Mouse (Mus musculus): ENCODE measurements around the gene Nthl1. TPM values are rescaled to one million over a fixed set of nuclear protein-coding genes. Genes with fewer than 3 reads are reported as not detected.
A peak's percentile ranks its signal among the peaks of the same experiment; 100 is the strongest.

The Nthl1 gene
- polyA plus RNA-seq, 1 experiment, result 4.1 TPM

GRCm38 (mm10) chr17:24617561-24618194 lies 14.8 kb upstream of the Nthl1 start:
- TF ChIP-seq CTCF (IDR thresholded peaks at IDR 0.05; ENCODE audit: low read depth, low read length) (no peak), POLR2A (IDR thresholded peaks at IDR 0.05; ENCODE audit: borderline replicate concordance, low read depth, low read length) (no peak)
- Histone ChIP-seq H3K4me1 (ENCODE audit: control insufficient read depth, insufficient read depth, low read length) (peaks cover 5% of the 10 kb centered on the region; the same call in 1 of the 2 replicates), H3K4me3 (ENCODE audit: insufficient read depth, low read length) (no peak overlapping the region), H3K27ac (ENCODE audit: insufficient read depth, low read depth, low read length) (no peak overlapping the region)

DNA sequence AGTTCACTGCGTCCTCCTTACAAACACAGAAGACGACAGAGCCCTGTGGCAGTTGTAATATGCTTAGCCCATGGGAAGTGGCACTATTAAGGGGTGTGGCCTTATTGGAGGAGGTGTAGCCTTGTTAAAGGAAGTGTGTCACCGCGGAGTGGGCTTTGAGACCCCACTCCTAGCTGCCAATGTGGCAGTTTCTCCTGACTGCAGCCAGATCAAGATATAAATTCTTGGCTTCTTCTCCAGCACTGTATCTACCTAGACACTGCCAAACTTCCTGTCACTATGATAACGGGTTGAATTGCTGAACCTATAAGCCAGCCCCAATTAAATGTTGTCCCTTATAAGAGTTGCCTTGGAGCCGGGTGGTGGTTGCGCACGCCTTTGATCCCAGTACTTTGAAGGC lies 7.0 kb upstream of the Nthl1 start:
- no peak for TF ChIP-seq CTCF (IDR thresholded peaks at IDR 0.05; ENCODE audit: low read depth, low read length)
- no peak for TF ChIP-seq POLR2A (IDR thresholded peaks at IDR 0.05; ENCODE audit: borderline replicate concordance, low read depth, low read length)
- no peaks in the 10 kb centered on the region for H3K4me1 ChIP-seq (ENCODE audit: control insufficient read depth, insufficient read depth, low read length)
- no peak overlapping the region for H3K4me3 ChIP-seq (ENCODE audit: insufficient read depth, low read length)
- H3K27ac ChIP-seq (ENCODE audit: insufficient read depth, low read depth, low read length), result no peak overlapping the region

GRCm38 (mm10) chr17:24628646-24629045 lies 3.8 kb upstream of the Nthl1 start:
- H3K27ac ChIP-seq (ENCODE audit: insufficient read depth, low read depth, low read length), result no peak overlapping the region
- H3K4me1 ChIP-seq (ENCODE audit: control insufficient read depth, insufficient read depth, low read length), result peaks cover 11% of the 10 kb centered on the region
- no peak overlapping the region for H3K4me3 ChIP-seq (ENCODE audit: insufficient read depth, low read length)
- no peak for TF ChIP-seq POLR2A (IDR thresholded peaks at IDR 0.05; ENCODE audit: borderline replicate concordance, low read depth, low read length)
- peak; percentile 80 for TF ChIP-seq CTCF (IDR thresholded peaks at IDR 0.05; ENCODE audit: low read depth, low read length)

- TF ChIP-seq POLR2A (IDR thresholded peaks at IDR 0.05; ENCODE audit: borderline replicate concordance, low read depth, low read length) (no peak), CTCF (IDR thresholded peaks at IDR 0.05; ENCODE audit: low read depth, low read length) (no peak)
- Histone ChIP-seq H3K27ac (ENCODE audit: insufficient read depth, low read depth, low read length) (no peak overlapping the region), H3K4me3 (ENCODE audit: insufficient read depth, low read length) (no peak overlapping the region), H3K4me1 (ENCODE audit: control insufficient read depth, insufficient read depth, low read length) (peaks cover 11% of the 10 kb centered on the region)
Observed at GRCm38 (mm10) chr17:24630072-24630471, 2.4 kb upstream of the Nthl1 start.

DNA sequence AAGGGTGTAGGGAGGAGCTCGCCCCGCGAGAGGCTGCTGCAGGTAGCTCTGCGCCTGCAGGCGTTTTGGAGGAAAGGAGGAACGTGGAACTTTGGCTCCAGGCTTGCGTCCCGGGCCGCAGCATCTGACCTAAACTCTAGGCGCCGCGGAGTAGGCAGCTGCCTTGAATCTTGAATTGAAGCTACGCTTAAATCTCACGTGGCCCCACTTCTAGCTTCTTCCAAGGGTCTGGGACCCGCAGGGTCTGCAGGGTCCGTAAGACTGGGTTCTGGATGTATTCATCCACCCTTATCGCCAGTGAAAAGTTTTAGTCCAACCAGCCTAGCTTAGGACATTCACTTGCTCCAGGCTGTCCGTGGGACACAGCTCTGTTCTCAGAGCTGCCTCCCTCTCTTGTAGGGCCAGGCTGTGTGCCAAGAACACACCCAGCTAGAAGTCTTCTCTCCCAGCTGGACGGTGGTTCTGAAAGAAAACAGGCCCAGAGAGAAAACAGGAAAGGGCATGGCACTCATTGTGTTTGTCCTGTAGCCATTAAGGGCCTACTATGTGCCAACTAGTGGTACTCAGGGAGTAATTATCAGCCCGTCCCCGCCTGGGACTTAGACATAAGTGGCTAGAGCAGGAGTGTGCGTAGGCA lies 451 bp downstream of the Nthl1 start:
- TF ChIP-seq POLR2A (IDR thresholded peaks at IDR 0.05; ENCODE audit: borderline replicate concordance, low read depth, low read length) (no peak), CTCF (IDR thresholded peaks at IDR 0.05; ENCODE audit: low read depth, low read length) (no peak)
- Histone ChIP-seq H3K4me1 (ENCODE audit: control insufficient read depth, insufficient read depth, low read length) (peaks cover 13% of the 10 kb centered on the region), H3K4me3 (ENCODE audit: insufficient read depth, low read length) (peak overlapping the region; percentile 84), H3K27ac (ENCODE audit: insufficient read depth, low read depth, low read length) (peak overlapping the region; percentile 31)

GRCm38 (mm10) chr17:24633831-24634230 lies 1.4 kb downstream of the Nthl1 start:
- Histone ChIP-seq H3K4me3 (ENCODE audit: insufficient read depth, low read length) (no peak overlapping the region), H3K27ac (ENCODE audit: insufficient read depth, low read depth, low read length) (no peak overlapping the region), H3K4me1 (ENCODE audit: control insufficient read depth, insufficient read depth, low read length) (peaks cover 13% of the 10 kb centered on the region)
- TF ChIP-seq POLR2A (IDR thresholded peaks at IDR 0.05; ENCODE audit: borderline replicate concordance, low read depth, low read length), result no peak
- no peak for TF ChIP-seq CTCF (IDR thresholded peaks at IDR 0.05; ENCODE audit: low read depth, low read length)

GRCm38 (mm10) chr17:24635024-24635423 lies 2.5 kb downstream of the Nthl1 start:
- TF ChIP-seq CTCF (IDR thresholded peaks at IDR 0.05; ENCODE audit: low read depth, low read length) (no peak), POLR2A (IDR thresholded peaks at IDR 0.05; ENCODE audit: borderline replicate concordance, low read depth, low read length) (no peak)
- Histone ChIP-seq H3K4me1 (ENCODE audit: control insufficient read depth, insufficient read depth, low read length) (peaks cover 13% of the 10 kb centered on the region), H3K27ac (ENCODE audit: insufficient read depth, low read depth, low read length) (no peak overlapping the region), H3K4me3 (ENCODE audit: insufficient read depth, low read length) (no peak overlapping the region)

DNA sequence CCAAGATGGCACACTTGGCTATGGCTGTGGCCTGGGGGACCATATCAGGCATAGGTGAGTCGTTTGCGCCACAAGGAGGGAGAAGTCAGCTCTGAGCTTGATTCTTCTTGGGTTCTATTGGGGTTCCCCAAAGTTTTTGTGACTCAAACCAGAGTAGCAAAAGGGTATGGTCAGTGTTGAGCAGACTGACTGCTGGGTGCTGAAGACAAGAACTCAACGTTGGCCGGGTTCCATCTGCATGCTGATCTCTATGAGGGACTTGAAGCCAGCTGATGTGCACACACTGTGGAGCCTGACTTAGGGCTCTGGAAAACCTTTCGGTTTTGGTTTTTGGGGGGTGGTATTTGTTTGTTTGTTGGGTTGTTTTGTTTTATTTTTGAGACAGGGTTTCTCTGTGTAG lies 3.2 kb downstream of the Nthl1 start:
- TF ChIP-seq CTCF (IDR thresholded peaks at IDR 0.05; ENCODE audit: low read depth, low read length), result no peak
- no peak for TF ChIP-seq POLR2A (IDR thresholded peaks at IDR 0.05; ENCODE audit: borderline replicate concordance, low read depth, low read length)
- H3K27ac ChIP-seq (ENCODE audit: insufficient read depth, low read depth, low read length), result no peak overlapping the region
- H3K4me1 ChIP-seq (ENCODE audit: control insufficient read depth, insufficient read depth, low read length), result peaks cover 13% of the 10 kb centered on the region
- no peak overlapping the region for H3K4me3 ChIP-seq (ENCODE audit: insufficient read depth, low read length)

- no peak overlapping the region for H3K4me3 ChIP-seq (ENCODE audit: insufficient read depth, low read length)
- peaks cover 9% of the 10 kb centered on the region; the same call in 1 of the 2 replicates for H3K4me1 ChIP-seq (ENCODE audit: control insufficient read depth, insufficient read depth, low read length)
- no peak overlapping the region for H3K27ac ChIP-seq (ENCODE audit: insufficient read depth, low read depth, low read length)
- TF ChIP-seq CTCF (IDR thresholded peaks at IDR 0.05; ENCODE audit: low read depth, low read length), result no peak
- no peak for TF ChIP-seq POLR2A (IDR thresholded peaks at IDR 0.05; ENCODE audit: borderline replicate concordance, low read depth, low read length)
Observed at GRCm38 (mm10) chr17:24636781-24637481, 4.5 kb downstream of the Nthl1 start.

DNA sequence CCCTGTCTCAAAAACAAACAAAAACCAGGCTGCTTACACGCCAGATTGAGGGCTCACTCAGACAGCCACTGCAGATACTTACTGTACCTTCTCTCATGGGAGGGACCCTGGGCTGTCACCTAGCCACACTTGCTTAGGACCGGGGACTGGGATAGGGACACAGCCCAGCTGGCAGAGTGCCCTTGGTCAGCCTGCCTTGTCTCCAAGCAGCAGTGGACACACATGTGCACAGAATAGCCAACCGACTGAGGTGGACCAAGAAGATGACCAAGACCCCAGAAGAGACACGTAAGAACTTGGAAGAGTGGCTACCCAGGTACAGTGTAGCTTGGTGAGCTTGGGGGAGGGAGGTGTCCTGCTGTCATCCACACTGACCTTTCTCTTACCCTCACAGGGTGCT lies 5.7 kb downstream of the Nthl1 start:
- Histone ChIP-seq H3K4me1 (ENCODE audit: control insufficient read depth, insufficient read depth, low read length) (peaks cover 6% of the 10 kb centered on the region; the same call in 1 of the 2 replicates), H3K27ac (ENCODE audit: insufficient read depth, low read depth, low read length) (no peak overlapping the region), H3K4me3 (ENCODE audit: insufficient read depth, low read length) (no peak overlapping the region)
- TF ChIP-seq POLR2A (IDR thresholded peaks at IDR 0.05; ENCODE audit: borderline replicate concordance, low read depth, low read length), result no peak
- no peak for TF ChIP-seq CTCF (IDR thresholded peaks at IDR 0.05; ENCODE audit: low read depth, low read length)
